8 mouse cellular contexts compared by ENCODE assay signal in the genomic region with DNA sequence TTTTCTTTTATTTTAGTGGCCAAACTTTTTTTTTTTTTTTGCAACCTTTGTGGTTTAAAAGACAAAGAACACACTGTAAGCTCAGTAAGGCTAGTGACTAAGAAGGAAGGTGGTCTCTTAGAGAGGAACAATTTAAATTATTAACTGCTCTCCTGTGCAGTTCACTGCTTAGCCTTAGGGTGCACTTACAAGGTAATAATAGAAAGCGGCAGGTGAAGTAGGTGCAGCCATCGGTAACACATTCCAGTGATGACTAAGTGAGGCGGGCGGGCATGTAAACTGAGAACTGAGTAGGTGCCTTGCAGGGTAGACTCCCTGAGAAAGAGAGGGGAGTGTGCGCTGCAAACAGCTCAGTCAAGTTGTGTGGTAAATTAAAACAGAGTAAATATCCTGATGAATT. TPM values are rescaled to one million over a fixed set of nuclear protein-coding genes. Genes with fewer than 3 reads are reported as not detected.
DNase-seq lines count a peak whose midpoint lies in the region; ATAC-seq lines count a peak whose summit lies in the region.

No protein-coding gene starts in this region.

- H3K4me3 ChIP-seq in heart, embryonic 16.5 days (ENCODE audit: low read length): peak overlapping the region; percentile 22
- H3K4me3 ChIP-seq in intestine, embryonic 16.5 days (ENCODE audit: low read length): peak overlapping the region; percentile 21
- H3K4me3 ChIP-seq in lung, embryonic 15.5 days: peak overlapping the region; percentile 90

- H3K4me2 ChIP-seq in heart, embryonic 16.5 days (ENCODE audit: low read depth, low read length): peak overlapping the region; percentile 86
- peak overlapping the region; percentile 75 for H3K4me2 ChIP-seq in intestine, embryonic 16.5 days (ENCODE audit: low read depth, low read length)
- H3K4me2 ChIP-seq in lung, embryonic 15.5 days: peak overlapping the region; percentile 78

- DNase-seq in heart, adult 11 months: no peak
- DNase-seq in brain, adult 2 months (ENCODE audit: low read depth, low spot score): peak; percentile 63
- DNase-seq in thymus, postnatal 10 days (ENCODE audit: low spot score in 2 of 2): no peak
- DNase-seq in spleen, postnatal 36 days (ENCODE audit: low spot score in 2 of 2): no peak
- no peak for DNase-seq in spleen, postnatal 4 days (ENCODE audit: low spot score in 2 of 2)

- no peak for ATAC-seq in heart, embryonic 16.5 days (replicated peaks; ENCODE audit: extremely low read depth, insufficient read depth, low FRiP score)
- 0 out of 2 replicates have a peak, but pooled peaks have one; percentile 15 for ATAC-seq in intestine, embryonic 16.5 days
- no peak for ATAC-seq in lung, embryonic 15.5 days (ENCODE audit: borderline replicate concordance, extremely low read depth, low FRiP score, low TSS enrichment)

- H3K27me3 ChIP-seq in heart, embryonic 16.5 days (ENCODE audit: control insufficient read depth, insufficient read depth, low read length): no peaks in the 10 kb centered on the region
- no peaks in the 10 kb centered on the region for H3K27me3 ChIP-seq in intestine, embryonic 16.5 days (replicated peaks; ENCODE audit: control insufficient read depth, insufficient read depth, low read length)
- no peaks in the 10 kb centered on the region for H3K27me3 ChIP-seq in lung, embryonic 15.5 days

- H3K36me3 ChIP-seq in heart, embryonic 16.5 days (ENCODE audit: control insufficient read depth, insufficient read depth): 0 out of 2 replicates have a peak, but pooled peaks cover 3% of the 10 kb centered on the region
- no peaks in the 10 kb centered on the region for H3K36me3 ChIP-seq in intestine, embryonic 16.5 days (ENCODE audit: control insufficient read depth, insufficient read depth, low read length)
- peaks cover 7% of the 10 kb centered on the region; the same call in 1 of the 2 replicates for H3K36me3 ChIP-seq in lung, embryonic 15.5 days

- H3K27ac ChIP-seq in heart, embryonic 16.5 days (ENCODE audit: low read length): no peak overlapping the region
- H3K27ac ChIP-seq in intestine, embryonic 16.5 days (ENCODE audit: low read length): no peak overlapping the region
- H3K27ac ChIP-seq in lung, embryonic 15.5 days: no peak overlapping the region

- no peaks in the 10 kb centered on the region for H3K9me3 ChIP-seq in heart, embryonic 16.5 days (replicated peaks; ENCODE audit: control insufficient read depth, low read length)
- H3K9me3 ChIP-seq in intestine, embryonic 16.5 days (ENCODE audit: control insufficient read depth, low read length): no peaks in the 10 kb centered on the region
- H3K9me3 ChIP-seq in lung, embryonic 15.5 days: no peaks in the 10 kb centered on the region

- 44% methylated on average over 5 of the region's 5 CpGs for WGBS in heart, embryonic 16.5 days
- 41% methylated on average over 5 of the region's 5 CpGs for WGBS in intestine, embryonic 16.5 days
- 47% methylated on average over 5 of the region's 5 CpGs for WGBS in lung, embryonic 15.5 days

- H3K9ac ChIP-seq in heart, embryonic 16.5 days (ENCODE audit: low read length): peak overlapping the region; percentile 96
- H3K9ac ChIP-seq in intestine, embryonic 16.5 days (ENCODE audit: low read depth, low read length): peak overlapping the region; percentile 39; the same call in 1 of the 2 replicates
- H3K9ac ChIP-seq in lung, embryonic 15.5 days: no peak overlapping the region

- peaks cover 14% of the 10 kb centered on the region for H3K4me1 ChIP-seq in heart, embryonic 16.5 days (ENCODE audit: control insufficient read depth, insufficient read depth, low read length)
- H3K4me1 ChIP-seq in intestine, embryonic 16.5 days (ENCODE audit: control insufficient read depth, insufficient read depth, low read length): peaks cover 15% of the 10 kb centered on the region
- peaks cover 23% of the 10 kb centered on the region for H3K4me1 ChIP-seq in lung, embryonic 15.5 days

RNA-seq across cellular contexts. Expression of a gene that starts 1.4 kb away (rescaled TPM):
- 8.1 and 10.5 TPM in 2 replicates for polyA plus RNA-seq in heart, embryonic 16.5 days (2015; fragmentation: Nextera tagmentation; extraction: Ambion mirVana)
- 15.3 and 16.2 TPM in 2 replicates for polyA plus RNA-seq in intestine, embryonic 16.5 days (2015; fragmentation: Nextera tagmentation; extraction: Ambion mirVana)
- polyA plus RNA-seq in lung, embryonic 15.5 days (2015; fragmentation: Nextera tagmentation; extraction: Ambion mirVana): 12.1 and 12.3 TPM in 2 replicates

RNA-seq across cellular contexts. Expression of a gene that starts 4.9 kb away (rescaled TPM):
- 36.0 and 38.3 TPM in 2 replicates for polyA plus RNA-seq in heart, embryonic 16.5 days (2015; fragmentation: Nextera tagmentation; extraction: Ambion mirVana)
- polyA plus RNA-seq in intestine, embryonic 16.5 days (2015; fragmentation: Nextera tagmentation; extraction: Ambion mirVana): 46.3 and 49.1 TPM in 2 replicates
- 53.1 and 55.7 TPM in 2 replicates for polyA plus RNA-seq in lung, embryonic 15.5 days (2015; fragmentation: Nextera tagmentation; extraction: Ambion mirVana)

RNA-seq across cellular contexts. Expression of a gene that starts 17.2 kb away (rescaled TPM):
- 0.17 and 0.19 TPM in 2 replicates for polyA plus RNA-seq in heart, embryonic 16.5 days (2015; fragmentation: Nextera tagmentation; extraction: Ambion mirVana)
- polyA plus RNA-seq in intestine, embryonic 16.5 days (2015; fragmentation: Nextera tagmentation; extraction: Ambion mirVana): 0.37 and 0.73 TPM in 2 replicates
- polyA plus RNA-seq in lung, embryonic 15.5 days (2015; fragmentation: Nextera tagmentation; extraction: Ambion mirVana): 0.27 and 0.53 TPM in 2 replicates

Comparison
In these comparisons a context has a peak if more than half of its experiments do, and no peak if none do; other contexts are left out.
1. H3K4me3 ChIP-seq: peak in every context shown above with its lines; median percentile 90 in lung, embryonic 15.5 days; 22 in heart, embryonic 16.5 days; 21 in intestine, embryonic 16.5 days.